Mouse (Mus musculus): ENCODE results near the gene Pkp1.

The Pkp1 gene

GRCm38 (mm10) chr1:135909381-135909780 lies 9.6 kb downstream of the Pkp1 start:
- DNase-seq (ENCODE audit: low spot score) = peak; percentile 51

DNA sequence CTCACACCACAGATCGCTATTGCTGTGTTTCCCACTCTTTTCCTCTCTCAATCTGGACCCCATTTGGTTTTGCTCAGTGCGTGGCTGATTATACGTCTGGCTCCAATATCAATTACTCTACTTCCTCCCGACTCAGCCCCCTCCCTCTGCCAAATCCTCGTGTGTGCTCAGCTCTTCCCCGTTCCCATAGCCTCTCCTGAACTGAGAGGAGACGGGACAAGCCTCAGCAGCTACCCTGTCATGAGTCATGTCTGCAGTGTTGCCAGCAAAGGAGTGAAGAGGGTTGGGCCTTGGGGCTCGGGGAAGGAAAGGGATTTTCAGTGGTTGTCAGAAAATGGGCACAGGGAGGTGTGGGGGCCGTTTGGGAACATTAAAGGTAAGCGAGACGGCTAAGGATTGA lies 12.3 kb downstream of the Pkp1 start:
- no peak for DNase-seq (ENCODE audit: low spot score)

GRCm38 (mm10) chr1:135899991-135900515 lies 19.0 kb downstream of the Pkp1 start:
- DNase-seq (ENCODE audit: low spot score) = no peak

DNA sequence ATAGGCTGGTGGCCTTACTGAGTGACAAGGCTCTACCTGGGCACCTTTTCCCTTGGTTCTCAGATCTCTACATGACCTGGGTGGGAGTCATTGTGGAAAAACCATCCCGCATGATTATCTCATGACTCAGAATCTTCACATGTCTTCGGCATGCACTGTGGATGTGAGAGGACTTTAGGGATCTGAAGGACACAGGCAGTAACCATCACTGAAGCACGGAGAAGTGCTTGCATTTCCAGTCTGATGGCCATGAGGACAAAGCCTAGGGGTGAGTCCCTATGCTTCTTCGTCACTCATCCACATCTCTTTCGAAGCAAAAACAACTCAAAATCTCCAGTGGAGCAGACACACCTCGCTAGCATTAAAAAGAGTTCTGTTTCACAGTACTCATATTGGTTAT lies 19.7 kb downstream of the Pkp1 start:
- no peak for DNase-seq (ENCODE audit: low spot score)

- DNase-seq (ENCODE audit: low spot score) = no peak
Measured at GRCm38 (mm10) chr1:135895367-135895766, 23.6 kb downstream of the Pkp1 start.

DNA sequence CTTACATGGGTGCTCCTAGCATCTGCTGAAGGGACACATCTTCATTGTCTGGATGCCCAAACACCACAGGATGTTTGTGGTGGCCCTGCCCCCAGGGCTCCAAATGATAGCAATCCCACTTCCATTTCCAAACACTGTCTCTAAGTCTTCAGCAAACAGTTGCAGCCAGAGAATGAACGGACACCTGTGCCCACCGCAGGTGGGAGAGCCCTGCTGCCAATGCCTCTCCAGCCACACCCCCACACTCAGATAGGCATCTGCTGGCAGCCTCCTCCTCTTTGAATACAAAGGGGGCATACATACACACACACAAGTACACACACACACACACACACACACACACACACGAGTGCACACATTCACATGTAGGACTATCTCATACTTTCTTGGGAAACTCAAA lies 25.6 kb downstream of the Pkp1 start:
- no peak for DNase-seq (ENCODE audit: low spot score)

- no peak for DNase-seq (ENCODE audit: low spot score)
Measured at GRCm38 (mm10) chr1:135892764-135893163, 26.2 kb downstream of the Pkp1 start.

DNA sequence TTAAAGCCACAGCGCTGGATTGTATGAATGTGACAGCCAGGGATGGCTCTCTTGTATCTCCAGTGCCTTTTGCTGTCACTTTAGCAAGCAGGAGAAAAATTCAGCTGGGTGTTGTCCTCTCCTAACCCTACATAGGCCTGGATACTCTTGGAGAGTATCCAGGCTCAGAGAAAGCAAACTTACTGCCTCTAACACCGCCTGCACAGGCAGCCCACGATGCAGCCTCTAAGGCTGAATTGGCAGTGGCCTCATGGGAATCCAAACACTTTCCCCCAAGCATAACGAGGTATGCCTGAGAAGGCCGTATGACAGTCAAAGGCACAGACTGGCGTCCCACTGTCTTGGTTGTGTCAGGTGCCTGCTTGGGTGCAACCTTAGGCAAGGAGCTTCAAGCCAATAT lies 26.8 kb downstream of the Pkp1 start:
- no peak for DNase-seq (ENCODE audit: low spot score)

DNA sequence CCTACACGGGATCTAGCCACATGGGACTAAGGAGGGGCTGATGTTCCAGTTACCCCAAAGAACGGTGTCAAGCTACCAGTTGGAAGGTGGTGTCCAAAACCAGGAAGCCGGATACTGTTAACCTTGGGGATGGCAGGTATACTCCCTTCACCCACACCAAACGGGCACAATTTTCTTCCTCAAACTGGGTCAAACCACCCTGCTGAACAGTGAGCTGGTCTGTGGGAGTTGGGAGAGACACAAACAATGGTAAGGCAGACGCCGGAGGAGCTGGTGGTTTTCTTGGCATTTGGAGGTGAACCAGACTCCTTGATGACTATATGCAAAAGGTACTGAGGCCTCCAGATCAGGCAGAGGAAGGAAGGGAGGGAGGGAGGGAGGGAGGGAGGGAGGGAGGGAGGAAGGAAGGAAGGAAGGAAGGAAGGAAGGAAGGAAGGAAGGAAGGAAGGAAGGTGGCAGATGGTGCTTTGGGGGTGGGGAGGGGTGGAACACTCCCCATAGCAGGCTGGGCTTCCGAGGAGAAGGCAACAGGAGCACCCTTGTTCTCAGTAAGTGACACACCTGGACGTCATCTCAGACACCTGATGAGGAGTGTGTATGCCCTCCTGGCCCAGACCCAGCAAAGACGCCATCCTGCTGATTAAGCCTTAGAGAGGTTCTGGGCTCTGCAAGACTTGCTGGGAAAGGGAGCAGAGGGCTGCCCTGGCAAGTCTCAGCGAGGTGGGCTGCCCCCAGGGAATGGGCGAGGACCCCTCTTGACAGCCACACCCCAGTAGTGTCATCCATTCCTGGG lies 27.4 kb downstream of the Pkp1 start:
- no peak for DNase-seq (ENCODE audit: low spot score)

- DNase-seq (ENCODE audit: low spot score) = peak; percentile 13
Measured at GRCm38 (mm10) chr1:135889461-135890185, 29.4 kb downstream of the Pkp1 start.

- peak; percentile 81 for DNase-seq (ENCODE audit: low spot score)
Measured at GRCm38 (mm10) chr1:135882385-135883109, 36.5 kb downstream of the Pkp1 start.

DNA sequence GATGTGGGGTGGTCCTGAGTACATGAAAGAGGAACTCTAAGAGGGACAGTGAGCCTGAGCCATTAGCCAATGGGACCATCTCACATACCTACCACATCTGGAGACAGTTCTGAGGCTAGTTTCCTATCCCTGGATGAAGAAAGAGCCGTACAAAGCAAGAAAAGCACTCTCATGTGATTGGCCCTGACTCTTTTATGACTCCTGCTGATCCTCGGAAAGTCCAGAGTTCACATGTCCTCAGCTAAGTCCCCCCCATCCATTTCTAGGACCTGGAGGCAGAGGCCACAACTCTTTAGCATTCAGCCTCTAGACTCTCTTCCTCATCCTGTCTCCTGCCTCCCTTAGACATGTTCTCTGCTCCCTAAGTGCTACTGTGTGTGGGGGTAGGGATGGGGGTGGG lies 41.8 kb downstream of the Pkp1 start:
- no peak for DNase-seq (ENCODE audit: low spot score)

DNA sequence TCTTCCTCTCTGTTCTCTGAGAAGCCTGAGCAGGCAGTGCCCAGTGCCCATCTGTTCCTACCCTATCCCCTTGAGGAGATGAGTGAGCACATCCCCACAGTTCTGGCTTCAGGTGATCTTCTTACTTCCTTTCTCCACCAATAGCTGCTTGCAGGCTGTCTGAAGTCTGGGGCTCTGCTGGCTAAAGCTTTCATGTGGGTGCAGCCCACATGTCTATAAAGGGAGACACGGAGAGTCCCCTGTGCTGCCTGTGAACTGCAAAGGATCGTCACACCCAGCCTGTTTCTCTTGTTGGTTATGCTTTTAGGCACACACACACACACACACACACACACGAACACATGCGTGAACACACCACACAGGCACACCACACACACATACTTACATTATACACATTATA lies 46.0 kb downstream of the Pkp1 start:
- no peak for DNase-seq (ENCODE audit: low spot score)

DNA sequence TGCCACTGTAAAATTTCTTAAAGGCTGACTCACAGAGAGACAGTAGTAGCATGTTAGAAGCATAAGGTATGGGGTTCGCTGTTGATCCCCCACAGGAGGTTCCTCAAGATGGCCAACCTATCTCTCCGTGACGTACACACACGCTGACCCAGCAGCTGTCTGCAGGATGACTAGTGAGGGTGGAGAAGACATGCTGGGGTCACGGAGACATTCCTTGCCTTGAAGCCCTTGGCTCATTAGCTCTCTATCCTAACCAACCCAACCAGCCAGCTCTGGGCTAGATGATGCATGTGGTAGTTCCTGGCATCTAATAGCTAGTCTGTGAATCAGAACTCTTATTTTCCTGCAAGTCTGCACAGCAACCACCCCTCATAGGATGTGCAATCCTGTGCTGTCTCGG lies 50.4 kb downstream of the Pkp1 start:
- DNase-seq (ENCODE audit: low spot score) = no peak

- DNase-seq (ENCODE audit: low spot score) = peak; percentile 89
Measured at GRCm38 (mm10) chr1:135865518-135866194, 53.4 kb downstream of the Pkp1 start.

- DNase-seq (ENCODE audit: low spot score) = no peak
Measured at GRCm38 (mm10) chr1:135864830-135865229, 54.2 kb downstream of the Pkp1 start.

DNA sequence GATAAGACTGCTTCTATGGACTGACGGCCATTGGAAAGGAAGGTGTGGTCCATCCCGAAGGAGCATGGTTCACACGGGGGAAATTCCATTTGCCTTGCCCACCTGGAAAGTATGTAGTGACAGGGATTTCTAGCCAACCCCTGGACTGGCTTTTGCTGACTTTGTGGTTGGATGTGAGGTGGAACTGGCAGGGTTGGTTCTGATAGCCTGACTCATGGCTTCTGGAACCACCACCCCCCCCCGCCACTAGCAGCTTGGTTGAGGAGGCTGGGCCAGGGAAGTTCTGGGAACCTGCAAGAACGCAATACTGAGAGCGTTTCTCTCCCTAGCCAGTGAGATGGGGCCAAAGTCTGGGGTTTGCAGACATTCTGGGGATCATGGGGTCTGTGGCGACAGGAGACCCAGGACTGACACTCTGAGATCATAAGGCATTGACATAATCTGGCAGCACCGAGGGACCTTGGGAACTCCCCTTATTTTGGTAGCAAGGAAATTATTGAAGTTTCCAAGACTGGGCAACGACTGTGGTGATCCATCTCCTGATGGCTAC lies 55.1 kb downstream of the Pkp1 start:
- DNase-seq (ENCODE audit: low spot score) = no peak

GRCm38 (mm10) chr1:135862561-135862960 lies 56.4 kb downstream of the Pkp1 start:
- no peak for DNase-seq (ENCODE audit: low spot score)

DNA sequence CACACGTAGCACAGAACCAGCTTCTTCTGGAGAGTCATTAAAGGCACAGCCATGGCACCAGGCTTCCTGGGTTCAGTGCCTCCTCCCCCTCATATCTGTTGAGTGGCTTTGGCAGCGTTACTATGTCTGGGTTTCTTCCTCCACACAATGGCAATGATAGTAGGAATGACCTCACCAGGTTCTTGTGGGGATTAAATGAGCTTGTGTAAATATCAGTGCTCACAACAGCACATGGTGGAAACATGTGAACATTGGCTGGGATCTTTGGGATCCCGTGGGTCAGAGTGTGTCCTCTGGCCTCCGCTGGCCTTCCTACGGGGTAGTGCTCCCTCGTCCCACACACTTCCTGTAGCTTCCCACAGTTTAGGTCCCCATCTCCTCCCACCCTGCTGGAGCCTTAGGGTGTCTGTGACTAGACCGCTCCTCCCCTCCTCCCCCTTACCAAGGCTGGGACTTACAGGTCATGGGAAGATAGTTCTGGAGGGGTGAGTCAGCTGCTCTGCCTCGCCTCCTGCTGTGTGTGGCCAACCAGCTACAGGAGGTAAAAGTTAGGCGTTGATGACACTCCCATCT lies 56.9 kb downstream of the Pkp1 start:
- DNase-seq (ENCODE audit: low spot score) = no peak

DNA sequence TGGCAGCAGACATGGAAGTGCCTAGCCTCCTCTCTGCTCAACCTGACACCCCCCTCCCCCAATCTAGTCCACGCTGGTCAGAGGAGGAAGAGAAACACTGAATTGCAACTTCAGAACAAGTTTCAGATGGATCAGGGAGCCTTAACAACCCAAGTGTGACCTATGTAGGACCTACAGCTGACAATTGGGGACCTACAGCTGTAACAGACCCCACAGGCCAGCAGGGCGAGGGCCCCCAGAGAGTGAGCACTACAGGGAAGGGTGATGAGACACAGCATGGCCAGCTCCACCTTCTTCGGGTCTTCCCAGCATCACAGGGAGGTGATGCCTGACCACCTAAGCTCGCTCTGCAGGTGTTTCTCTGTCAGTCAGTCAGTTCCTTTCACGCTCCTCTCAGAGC lies 57.9 kb downstream of the Pkp1 start:
- DNase-seq (ENCODE audit: low spot score) = no peak

GRCm38 (mm10) chr1:135858533-135858932 lies 60.5 kb downstream of the Pkp1 start:
- DNase-seq (ENCODE audit: low spot score) = no peak
